ENCODE assay signal across 7 mouse cellular contexts in genomic region chr8:116992176-116992971, GRCm38 (mm10). TPM values are rescaled to one million over a fixed set of nuclear protein-coding genes. Genes with fewer than 3 reads are reported as not detected.
DNase-seq lines count a peak whose midpoint lies in the region; TF ChIP-seq lines count a peak whose summit lies in the region.

No protein-coding gene starts in this region.

- H3K27ac ChIP-seq in bone marrow macrophage, adult 2 months (ENCODE audit: insufficient read depth, low read depth, low read length) = no peak overlapping the region

- H3K4me3 ChIP-seq in bone marrow macrophage, adult 2 months (ENCODE audit: insufficient read depth, low read length) = peak overlapping the region; percentile 89

- peaks cover 9% of the 10 kb centered on the region for H3K4me1 ChIP-seq in bone marrow macrophage, adult 2 months (ENCODE audit: control insufficient read depth, insufficient read depth, low read length)

- no peak for TF ChIP-seq POLR2A in bone marrow macrophage, adult 2 months (IDR thresholded peaks at IDR 0.05; ENCODE audit: borderline replicate concordance, low read depth, low read length)

- DNase-seq in right cerebral cortex, postnatal 14 days = peak; percentile 16
- no peak for DNase-seq in right cerebral cortex, postnatal 10 days (ENCODE audit: low spot score in 2 of 2)
- DNase-seq in forelimb bud, embryonic 11.5 days (ENCODE audit: low read depth, low spot score) = peak; percentile 5
- DNase-seq in kidney, postnatal 25 days = peak; percentile 72 to 86
- peak; percentile 63 for DNase-seq in naive thymus-derived CD4-positive, alpha-beta T cell, adult 2 months (ENCODE audit: low read depth)
- no peak for DNase-seq in ovary, postnatal 14 days (ENCODE audit: low spot score)

- TF ChIP-seq CTCF in bone marrow macrophage, adult 2 months (IDR thresholded peaks at IDR 0.05; ENCODE audit: low read depth, low read length) = no peak

RNA-seq across cellular contexts. Expression of gene Gcsh, which starts 1.0 kb away (rescaled TPM):
- 21.5 and 22.6 TPM in 2 replicates for polyA plus RNA-seq in bone marrow macrophage, adult 2 months (2012; ENCODE audit: insufficient read depth, insufficient read length, missing spikeins)

RNA-seq across cellular contexts. Expression of gene 1700030J22Rik, which starts 13.6 kb away (rescaled TPM):
- polyA plus RNA-seq in bone marrow macrophage, adult 2 months (2012; ENCODE audit: insufficient read depth, insufficient read length, missing spikeins) = 1.1 and 1.7 TPM in 2 replicates

RNA-seq across cellular contexts. Expression of gene Atmin, which starts 49.2 kb away (rescaled TPM):
- 15.9 and 18.9 TPM in 2 replicates for polyA plus RNA-seq in bone marrow macrophage, adult 2 months (2012; ENCODE audit: insufficient read depth, insufficient read length, missing spikeins)

Comparison
In these comparisons a context has a peak if more than half of its experiments do, and no peak if none do; other contexts are left out.
1. DNase-seq: peak in right cerebral cortex, postnatal 14 days (single experiment), forelimb bud, embryonic 11.5 days (single experiment), kidney, postnatal 25 days (2 of 2) and naive thymus-derived CD4-positive, alpha-beta T cell, adult 2 months (single experiment); none in right cerebral cortex, postnatal 10 days (0 of 2) and ovary, postnatal 14 days (single experiment).